Mouse (Mus musculus): ENCODE measurements around the gene Lsamp.

GRCm38 (mm10) chr16:40607509-40607908 lies 623.3 kb downstream of the Lsamp start:
- no peak for TF ChIP-seq CTCF (IDR thresholded peaks at IDR 0.05; ENCODE audit: extremely low read depth, insufficient read depth, insufficient read length, insufficient replicate concordance)
- no peak for TF ChIP-seq POLR2A (IDR thresholded peaks at IDR 0.05; ENCODE audit: low read depth, low read length)
